Mouse (Mus musculus) adrenal gland, postnatal 25 days (tissue): ENCODE data around the gene Agxt2. TPM values are rescaled to one million over a fixed set of nuclear protein-coding genes. Genes with fewer than 3 reads are reported as not detected.

Source experiments
- DNase-seq: peaks from one replicate; pipeline ENCODE4 v3.0.0; 2021; ENCODE audit warnings: mixed read lengths
- long read RNA-seq: library from polyadenylated mRNA; stranded (forward); transcript quantifications from one replicate; pipeline ENCODE4 v2.0.0, GENCODE M21; 2021
- total RNA-seq: library from RNA; stranded (reverse); gene quantifications from 2 replicates; pipeline ENCODE4 v1.2.3, GENCODE M21; 2021

The Agxt2 gene
- 1.9 and 3.9 TPM in 2 replicates for total RNA-seq
- long read RNA-seq, transcript Agxt2-204 (14 exons, 2,198 nt) = major isoform, 38 of 75 reads
- long read RNA-seq, partial matches to known transcripts = 11 of 75 reads
- long read RNA-seq, other reads (novel, unspliced or antisense) = 26 of 75 reads

DNA sequence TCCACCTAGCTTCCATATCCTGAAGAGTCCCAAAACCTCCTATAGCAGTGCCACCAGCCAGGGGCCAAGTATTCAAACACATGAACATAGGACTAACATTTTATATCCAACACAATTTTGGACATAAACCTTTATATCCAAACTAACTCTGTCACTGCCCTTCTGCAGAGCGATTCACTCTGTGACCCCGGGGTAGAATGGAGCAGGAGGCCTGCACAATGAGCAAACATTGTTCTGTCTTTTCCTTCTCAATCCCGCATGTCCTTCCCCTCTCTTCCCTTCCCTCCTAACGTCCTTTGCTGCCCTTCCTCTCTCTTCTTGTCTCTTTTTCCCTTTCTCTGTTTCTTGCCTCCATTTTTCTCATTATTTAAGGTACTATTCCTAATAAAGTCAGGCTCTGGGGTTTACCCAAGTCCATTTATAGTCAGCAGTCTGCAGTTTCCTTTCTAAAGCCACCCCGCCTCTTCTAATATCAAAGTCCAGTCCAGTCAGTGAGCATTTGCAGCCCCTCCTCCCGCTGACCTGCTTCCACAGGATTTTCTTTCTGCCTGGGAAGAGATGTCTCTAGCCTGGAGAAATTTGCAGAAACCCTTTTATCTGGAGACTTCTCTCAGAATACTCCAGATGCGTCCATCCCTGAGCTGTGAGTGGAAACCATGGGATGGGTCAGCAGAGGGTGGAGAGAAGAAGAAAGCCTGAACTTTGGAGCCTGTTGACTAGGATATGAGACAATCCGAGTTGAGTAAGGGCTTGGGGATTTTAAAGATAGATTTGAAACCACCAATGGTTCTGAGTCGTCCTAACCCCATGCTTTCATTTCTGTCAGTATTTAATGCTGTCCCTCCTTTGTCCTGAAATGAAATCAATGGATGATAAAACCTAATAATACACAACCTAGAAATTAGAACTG, at the start of gene Agxt2:
Gene Agxt2, plus strand, starts transcription at position 494 of the 910 bp plus-strand sequence.
- no peak for DNase-seq

DNA sequence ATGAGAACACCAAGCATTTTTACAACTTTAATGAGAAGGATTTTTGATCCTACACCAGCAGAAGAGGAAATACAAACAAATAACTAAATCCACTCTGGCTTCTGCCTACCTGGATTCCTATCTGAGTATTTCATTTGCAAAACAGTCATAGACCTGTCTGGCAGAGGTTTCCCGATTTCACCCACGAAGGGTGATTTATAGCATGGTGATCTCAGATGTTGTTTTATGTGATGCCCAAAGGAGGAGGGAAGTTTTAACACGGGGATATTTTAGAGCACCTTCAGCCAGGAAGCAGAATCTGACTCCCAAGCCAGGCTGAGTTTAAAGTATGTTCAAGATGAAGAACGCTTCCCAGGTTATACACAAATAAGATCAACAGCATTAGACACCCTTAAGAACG, 46.5 kb upstream of the Agxt2 start:
- no peak for DNase-seq

DNA sequence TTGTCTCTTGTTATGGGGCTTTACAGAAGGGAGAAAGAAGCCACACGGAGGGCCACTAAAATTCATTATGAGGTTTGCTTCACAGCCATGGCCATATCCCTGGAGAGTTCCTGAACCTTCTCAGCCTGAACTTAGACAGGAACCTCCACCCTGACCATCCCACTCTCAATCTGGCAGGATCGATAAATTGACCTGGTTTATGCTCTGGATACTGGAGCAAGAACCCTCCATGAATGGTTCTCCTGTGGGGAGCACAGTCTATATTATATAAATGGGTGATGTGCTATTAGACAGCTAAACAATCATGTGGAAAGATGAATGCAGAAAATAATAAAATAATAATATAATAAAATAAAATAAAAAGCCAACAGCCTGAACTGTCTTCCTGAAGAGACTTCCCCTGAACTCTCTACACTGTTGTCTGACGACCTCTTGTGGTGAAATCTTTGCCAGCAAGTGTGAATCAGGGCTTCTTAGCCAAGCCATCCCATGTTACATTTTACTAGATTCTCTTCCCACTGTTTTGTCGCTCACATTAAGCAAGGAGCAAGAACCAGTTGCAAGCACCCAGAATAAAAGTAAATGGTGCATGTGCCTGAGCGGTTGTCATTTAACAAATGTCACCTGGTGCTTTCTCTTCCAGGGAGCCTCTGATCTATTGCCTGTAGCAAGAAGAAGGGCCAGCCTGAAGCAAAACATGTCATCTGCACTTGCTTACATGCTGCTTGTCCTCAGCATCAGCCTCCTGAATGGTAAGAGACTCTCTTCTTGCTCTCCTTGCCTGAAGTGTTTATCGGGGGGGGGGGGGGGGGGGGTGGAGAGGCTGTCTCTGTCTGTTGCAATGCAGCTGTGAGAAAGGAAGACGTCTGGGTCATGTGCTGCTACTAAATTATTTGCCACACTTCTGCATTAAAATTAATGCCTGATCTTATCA, 44.5 kb upstream of the Agxt2 start:
- peak; percentile 50 for DNase-seq

DNA sequence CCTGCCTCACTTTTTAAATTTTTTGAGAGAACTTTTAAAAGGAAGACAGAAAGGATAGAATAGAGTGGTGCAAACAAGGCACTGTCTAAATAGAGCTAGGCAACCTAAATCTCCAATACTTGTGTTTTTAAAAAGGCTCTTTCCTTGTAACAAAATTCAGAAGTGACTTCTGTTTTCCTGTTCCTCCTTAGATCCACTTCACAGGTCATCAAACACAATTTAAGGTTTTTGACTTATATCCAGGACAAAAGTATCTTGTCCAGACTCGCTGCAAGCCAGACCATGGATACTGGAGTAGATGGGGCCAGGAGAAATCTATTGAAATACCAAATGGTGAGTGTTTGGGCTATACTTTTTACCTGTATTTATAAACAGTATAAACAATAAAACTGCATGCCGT, 33.3 kb upstream of the Agxt2 start, which contains the start of gene Gm21973:
Gene Gm21973, plus strand, starts transcription at position 301 of the 400 bp plus-strand sequence.
- no peak for DNase-seq

- DNase-seq = peak; percentile 62
These were observed 27.7 kb upstream of the Agxt2 start for GRCm38 (mm10) chr15:10330626-10331025.

DNA sequence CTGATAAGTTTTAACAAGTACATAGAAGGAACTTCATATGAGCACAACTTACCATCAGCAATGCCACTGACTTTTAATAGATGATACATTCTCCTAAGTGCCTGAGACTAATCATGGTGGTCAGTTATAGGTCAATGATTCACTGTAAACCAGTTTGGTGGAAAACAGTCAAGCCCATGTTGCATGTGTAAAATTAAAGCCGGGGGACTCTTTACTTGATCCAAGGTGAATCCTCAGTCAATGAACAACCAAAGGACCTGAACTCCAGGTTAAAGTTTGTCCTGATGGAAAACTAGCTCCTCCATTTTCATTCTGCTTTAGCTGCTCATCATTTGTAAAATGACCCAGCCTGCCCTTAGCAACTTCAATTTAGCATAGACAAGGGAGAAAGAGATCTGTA, 25.8 kb upstream of the Agxt2 start:
- DNase-seq = no peak

GRCm38 (mm10) chr15:10338606-10339005, 19.7 kb upstream of the Agxt2 start:
- DNase-seq = no peak

- no peak for DNase-seq
These were observed 11.3 kb upstream of the Agxt2 start for GRCm38 (mm10) chr15:10347044-10347443.

GRCm38 (mm10) chr15:10366331-10366730, 8.0 kb downstream of the Agxt2 start:
- no peak for DNase-seq

GRCm38 (mm10) chr15:10375404-10375803, 17.1 kb downstream of the Agxt2 start:
- no peak for DNase-seq

DNA sequence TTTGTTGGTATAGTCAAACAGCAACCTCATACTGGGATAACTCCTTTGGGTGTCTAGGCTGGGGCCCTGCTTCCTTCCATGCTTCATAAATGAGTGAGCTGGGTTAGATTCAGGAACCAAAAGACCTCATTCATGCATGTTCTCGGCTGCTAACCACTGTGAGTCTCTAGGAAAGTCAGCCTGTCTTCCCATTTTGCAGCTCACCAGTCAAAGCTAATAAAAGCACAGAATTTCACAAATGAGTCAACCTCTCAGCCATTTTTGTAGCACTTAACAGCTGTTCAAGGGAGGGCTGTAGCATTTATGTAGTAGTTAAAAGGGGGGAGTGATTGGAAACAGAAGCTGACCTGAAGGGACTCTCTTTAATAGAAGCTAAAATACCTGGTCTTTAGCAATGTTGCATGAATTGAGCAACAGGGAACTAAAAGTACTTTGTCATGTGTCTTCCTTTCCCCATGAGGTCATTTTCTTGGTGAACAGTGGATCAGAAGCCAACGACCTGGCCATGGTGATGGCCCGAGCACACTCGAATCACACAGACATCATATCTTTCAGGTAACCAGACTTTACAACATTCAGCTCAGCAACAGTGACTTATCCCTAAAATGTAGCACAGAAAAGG, 20.1 kb downstream of the Agxt2 start:
- no peak for DNase-seq

DNA sequence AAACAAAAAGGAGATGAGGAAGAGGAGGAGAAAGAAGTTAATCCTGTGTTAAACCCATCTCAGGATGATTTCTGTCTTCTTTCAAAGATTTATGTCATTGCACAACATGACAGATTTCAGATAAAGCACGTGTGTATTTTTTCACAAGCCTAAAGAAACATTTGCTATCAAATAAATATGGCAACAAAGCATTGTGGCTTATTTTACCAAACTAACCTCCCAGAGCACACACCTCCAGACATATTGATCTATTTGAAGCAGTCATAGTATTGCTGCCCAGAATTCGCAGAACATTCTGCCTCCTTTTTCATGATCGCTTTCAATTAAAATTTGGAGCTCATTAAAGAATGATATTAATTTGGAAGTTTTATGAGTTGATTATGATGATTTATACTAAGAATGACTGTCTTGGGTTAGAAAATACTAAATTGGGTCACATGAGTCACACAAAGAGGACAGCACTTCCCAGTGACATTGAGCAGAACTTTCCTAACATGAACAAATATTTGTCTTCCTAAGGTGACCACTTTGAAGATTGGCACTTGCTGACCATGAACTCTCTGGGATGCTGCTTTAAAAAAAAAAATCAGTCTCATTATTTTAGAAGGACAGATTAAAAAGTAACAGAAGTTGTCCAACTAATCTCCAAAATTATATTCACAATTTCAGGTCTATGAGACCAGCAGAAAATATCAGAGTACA, 21.6 kb downstream of the Agxt2 start:
- DNase-seq = no peak

- DNase-seq = no peak
These were observed 28.9 kb downstream of the Agxt2 start for GRCm38 (mm10) chr15:10387263-10387662.

DNA sequence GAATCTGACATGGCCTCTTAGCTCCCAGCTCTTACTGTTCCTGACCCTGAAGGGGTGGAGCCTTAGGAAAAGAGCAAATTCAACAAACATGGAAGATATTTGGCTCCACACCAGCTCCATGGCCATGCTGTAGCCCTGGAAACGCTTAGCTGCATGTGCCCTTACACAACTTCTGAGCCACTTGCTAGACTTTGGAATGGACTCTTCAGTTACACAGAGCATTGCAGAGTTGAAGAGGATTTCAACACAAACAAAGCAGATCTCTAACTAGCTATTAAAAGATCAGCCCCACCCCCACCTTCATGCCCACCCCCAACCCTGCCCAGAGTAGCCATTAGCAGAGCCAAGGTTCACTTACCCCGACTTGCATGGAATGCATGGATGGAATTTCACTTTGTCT, 41.5 kb downstream of the Agxt2 start:
- DNase-seq = no peak

DNA sequence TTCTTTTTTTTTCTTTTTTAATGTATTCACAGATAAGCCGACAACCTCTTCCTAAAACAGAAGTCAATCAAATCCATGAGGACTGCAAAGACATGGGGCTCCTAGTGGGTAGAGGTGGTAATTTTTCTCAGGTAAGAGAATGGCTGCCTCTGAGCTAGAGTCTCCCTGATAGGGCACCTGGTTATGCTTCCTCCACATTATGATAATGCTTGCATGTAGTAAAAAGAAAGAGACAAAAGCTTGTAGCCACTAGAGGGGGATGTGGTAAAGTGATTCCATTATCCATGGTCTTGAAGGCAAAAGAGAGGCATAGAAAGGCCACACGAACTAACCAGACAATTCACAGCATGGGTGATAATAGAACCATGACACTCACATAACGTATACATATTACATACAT, 42.1 kb downstream of the Agxt2 start:
- DNase-seq = no peak

DNA sequence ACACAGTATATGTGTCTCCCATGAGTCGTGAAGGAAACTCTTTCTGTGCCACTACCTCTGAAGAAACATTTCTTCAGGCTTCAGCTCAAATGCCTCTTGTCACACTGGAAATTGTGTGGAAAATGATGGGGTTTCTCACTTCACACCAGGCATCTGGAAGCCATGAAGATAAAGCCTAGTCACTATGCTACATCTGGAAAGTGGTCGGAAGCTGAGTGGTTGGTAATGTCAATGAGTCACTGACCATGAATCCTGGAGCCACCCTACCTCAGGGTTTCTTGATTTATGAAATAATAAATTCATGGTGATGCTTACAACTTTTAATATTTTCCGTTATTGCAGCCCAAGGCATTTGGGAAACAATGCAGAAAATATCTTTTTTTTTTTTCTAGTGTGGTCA, 51.5 kb downstream of the Agxt2 start:
- DNase-seq = no peak

GRCm38 (mm10) chr15:10410881-10411280, 52.5 kb downstream of the Agxt2 start:
- no peak for DNase-seq

DNA sequence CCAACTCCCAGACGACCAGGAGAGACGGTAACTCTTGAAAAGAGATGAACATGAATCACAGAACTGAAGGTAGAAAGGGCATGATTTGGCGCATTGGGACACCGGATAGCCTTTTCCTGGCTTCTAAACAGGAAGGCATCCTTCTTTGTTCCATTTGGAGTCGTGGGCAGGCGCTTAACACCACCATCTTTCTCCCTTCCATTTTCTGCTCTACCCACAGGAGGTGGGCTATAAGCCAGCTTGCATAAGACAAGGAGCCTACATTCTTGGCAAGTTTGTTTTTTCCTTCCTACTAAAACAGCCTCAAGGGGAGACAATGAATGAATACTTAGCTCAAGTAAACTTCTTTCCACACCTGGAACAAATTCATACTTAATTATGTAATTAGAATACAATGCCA, 55.3 kb downstream of the Agxt2 start:
- no peak for DNase-seq

DNA sequence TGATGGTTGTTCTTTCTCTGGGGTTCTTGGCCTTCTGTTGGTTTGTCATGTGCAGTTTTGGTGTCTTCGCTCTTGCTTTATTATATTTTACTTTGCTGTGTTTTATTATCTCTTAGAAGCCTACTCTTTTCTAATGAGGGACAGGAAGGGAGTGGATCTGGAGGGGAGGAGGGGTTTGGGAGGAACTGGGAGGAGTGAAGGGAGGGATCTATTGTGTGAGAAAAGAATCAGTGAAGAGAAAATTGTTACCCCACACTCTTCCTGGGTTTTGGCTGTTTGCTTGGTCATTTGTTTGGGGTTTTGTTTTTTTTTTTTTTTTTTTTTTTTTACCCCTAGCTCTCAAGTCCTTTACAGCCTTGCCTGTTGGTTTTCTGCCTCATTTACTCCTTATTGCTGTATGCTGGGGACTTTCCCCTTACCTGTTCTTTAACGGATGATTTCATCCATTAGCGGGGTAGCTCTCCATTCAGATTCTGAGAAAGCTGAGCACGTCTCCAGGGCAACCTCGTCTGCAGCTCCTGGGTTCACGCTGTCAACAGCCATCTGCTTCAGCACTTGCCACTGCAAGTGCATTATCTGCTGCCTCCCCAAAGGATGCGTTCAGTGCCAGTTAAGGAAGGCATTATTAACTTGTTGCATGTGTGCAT, 62.9 kb downstream of the Agxt2 start:
- DNase-seq = no peak

- DNase-seq = no peak
These were observed 63.4 kb downstream of the Agxt2 start for GRCm38 (mm10) chr15:10421785-10422144.

- DNase-seq = no peak
These were observed 67.8 kb downstream of the Agxt2 start for GRCm38 (mm10) chr15:10426124-10426523.
